Mouse (Mus musculus): ENCODE measurements at regions not wholly inside any gene's neighbourhood (a gene's known extent, or its start where the extent isn't known, plus 50 kb on each side); places are given as distances from the start of the nearest gene placed in this dataset.

DNA sequence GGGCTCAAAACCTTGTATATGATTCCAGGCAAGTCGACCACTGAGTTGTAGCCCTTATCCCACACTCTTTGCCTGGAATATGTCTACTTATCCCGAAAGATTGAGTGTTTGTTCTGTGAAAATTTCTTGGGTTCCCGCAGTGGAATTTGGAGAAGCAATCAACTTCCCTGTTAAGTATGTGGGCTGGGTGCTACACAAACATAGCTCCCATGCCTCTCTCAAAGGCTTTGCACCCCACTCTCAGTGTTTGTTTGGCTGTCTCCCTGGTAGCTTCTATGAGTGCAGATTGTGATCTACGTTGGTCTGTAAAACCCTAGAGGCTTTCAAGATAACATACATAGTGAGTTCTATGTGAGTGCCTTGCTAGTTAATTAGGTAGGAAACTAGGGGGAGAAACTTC, 1184.2 kb downstream of the 4930447A16Rik start:
- DNase-seq (ENCODE audit: low read depth) = no peak
